Mouse (Mus musculus) lung, postnatal 25 days (tissue): ENCODE measurements around the gene 1700022I11Rik.

ENCODE experiments used
- DNase-seq: peaks from one replicate; pipeline ENCODE4 v3.0.0; 2022; ENCODE audit warnings: low spot score

1700022I11Rik gene

DNA sequence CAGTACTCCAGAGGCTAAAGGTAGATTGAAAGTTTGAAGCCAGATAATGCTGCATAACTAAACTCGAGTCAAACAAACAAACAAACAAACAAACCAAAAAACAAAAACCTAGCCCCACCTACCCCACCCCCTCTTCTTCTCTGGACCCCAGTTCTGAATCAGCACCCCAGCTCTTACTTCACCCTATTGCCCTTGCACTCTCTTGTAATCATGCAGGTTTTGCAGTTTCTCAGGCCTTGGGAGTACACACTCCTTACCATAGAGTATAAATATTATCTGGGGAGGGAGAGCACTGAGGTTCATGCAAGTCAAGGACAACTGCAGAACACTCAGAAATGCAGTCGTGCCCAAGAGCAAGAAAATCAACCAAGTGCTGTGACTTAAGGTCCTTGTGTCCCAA, 31.9 kb downstream of the 1700022I11Rik start:
- DNase-seq, result no peak

DNA sequence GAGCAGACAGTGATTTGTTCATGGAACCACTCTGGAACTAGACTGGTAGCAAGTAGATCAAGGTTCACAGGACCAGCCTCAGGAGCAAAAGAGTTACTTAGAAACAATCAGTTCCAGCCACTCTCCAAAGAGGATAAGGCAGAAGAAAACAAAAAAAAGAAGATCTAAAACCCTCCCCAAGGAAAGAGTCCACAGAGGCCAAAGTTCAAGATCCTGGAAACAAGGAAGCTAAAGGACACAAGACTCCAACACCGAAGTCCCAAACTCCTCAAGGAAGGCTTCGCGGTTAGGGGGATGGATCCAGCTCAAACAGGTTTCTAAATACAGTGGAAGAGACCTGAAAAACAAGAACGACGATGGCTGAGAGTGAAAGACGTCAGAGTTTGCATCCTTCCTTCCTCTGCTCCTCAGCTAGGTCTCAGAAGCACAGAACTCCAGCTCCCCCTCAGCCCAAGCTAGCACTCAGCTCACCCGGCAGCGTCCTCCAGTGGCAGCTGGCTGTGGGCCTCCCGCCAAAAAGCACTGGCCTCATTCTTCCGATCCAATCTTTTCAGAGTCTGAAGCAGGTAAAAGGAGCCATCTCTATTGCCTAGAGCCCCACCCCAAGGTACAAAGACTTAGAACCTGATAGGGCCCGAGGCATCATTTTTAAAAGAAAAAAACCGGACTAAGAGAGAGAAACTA, 33.5 kb downstream of the 1700022I11Rik start:
- DNase-seq, result no peak

DNA sequence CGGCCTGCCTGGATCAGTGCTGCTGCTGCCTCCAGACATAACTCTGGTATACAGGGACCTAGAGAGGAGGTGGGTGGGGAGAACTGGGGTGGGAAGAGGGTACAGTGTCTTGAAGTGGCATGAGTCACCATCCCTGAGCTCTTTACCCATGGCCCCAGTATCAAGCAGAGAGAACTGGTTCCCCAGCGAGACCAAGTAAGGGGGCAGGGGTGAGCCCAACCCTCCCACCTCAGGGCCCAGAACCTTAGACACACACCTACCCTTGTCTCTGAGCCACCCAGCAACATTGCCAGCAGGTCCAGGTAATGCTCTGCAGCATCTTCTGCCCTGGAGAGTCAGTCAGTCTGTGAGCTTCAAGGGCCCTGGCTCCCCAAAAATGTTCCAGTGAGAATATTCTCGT, 35.5 kb downstream of the 1700022I11Rik start:
- no peak for DNase-seq

DNA sequence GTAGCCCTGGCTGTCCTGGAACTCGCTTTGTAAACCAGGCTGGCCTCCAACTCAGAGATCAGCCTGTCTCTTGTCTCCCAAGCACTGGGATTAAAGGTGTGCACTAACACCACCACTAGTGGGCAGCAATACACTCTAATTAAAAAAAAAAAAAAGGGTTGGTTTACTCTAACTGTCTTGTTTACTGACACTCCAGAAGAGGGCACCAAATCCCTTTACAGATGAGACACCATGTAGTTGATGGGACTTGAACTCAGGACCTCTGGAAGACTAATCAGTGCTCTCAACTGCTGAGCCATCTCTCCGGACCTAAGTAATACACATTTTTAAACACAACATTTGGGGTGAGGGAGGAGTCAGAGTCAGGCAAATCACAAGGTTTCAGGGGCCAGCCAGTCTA, 36.4 kb downstream of the 1700022I11Rik start:
- peak; percentile 70 for DNase-seq

DNA sequence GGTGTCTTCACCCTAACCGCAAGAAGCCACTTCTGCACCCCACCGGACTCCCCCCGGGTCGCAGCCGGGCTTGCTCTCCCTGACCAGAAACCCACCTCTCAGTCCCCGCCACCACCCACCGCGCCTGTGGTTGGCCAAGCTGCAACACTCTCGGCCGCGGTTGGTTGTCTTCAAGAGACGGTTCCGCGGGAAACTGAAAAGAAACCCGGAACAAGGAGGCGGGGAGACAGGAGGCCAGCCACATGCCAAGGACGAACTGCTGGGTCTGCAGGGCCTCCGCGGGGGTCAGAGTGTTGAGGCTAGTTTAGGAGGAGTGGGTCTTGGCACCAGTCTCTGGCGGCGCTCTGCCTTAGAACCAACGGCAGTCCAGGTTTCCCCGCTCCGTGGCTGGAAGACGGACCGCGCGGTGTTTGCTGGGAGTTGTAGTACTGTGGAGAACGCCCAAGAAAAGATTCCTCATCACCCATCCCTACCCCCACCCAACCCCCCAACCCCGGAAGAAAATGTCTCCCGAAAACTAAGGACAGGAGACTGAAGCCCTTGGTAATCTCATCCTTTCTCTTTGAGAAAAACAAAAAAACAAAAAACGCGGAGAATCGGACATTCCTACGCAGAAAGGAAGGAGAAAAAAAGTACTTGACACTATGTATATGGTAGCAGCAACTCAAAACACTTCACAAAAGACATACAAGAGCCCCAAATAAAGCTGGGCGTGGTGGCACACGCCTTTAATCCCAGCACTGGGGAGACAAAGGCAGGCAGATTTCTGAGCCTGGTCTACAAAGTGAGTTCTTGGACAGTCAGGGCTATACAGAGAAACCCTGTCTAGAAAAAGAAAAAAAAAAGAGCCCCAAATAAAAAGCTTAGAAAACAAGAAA, 41.0 kb downstream of the 1700022I11Rik start, which contains the start of gene Fancg:
Fancg (minus strand) TSS at position 346 of the 878 bp plus-strand sequence.
- peak; percentile 83 for DNase-seq

DNA sequence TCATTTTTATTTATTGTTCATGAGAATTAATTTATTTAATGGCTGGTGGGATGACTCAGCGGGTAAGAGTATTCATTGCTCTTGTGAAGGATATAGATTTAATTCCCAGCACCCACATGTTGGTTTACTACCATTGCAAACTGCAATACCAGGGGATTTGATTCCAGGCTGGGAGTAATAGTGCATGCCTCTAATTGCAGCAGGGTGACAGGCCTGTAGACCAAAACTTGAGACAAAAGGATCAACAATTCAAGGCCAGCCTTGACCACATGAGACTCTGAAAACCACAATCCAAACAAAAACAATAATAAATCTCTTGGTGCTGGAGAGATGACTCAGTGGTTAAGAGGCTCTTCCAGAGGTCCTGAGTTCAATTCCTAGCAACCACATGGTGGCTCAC, 42.7 kb downstream of the 1700022I11Rik start:
- DNase-seq, result no peak

DNA sequence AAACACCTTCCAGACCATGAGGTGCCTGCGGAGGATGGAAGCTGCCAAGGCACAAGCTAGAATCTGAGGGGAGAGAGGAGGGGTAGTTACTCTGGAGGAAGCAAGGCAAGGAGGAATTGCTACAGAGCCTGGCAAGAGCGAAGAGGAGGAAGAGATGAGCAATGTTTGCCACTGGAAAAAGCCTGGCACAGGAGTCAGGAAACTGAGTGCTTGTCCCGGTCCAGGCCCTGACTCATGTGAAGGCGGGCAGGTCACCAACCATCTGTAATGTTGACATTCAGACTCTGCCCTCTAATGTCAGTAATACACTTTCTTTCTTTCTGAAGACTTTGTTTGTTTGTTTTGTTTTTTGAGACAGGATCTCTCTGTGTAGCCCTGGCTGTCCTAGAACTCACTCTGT, 48.8 kb downstream of the 1700022I11Rik start:
- DNase-seq, result no peak

DNA sequence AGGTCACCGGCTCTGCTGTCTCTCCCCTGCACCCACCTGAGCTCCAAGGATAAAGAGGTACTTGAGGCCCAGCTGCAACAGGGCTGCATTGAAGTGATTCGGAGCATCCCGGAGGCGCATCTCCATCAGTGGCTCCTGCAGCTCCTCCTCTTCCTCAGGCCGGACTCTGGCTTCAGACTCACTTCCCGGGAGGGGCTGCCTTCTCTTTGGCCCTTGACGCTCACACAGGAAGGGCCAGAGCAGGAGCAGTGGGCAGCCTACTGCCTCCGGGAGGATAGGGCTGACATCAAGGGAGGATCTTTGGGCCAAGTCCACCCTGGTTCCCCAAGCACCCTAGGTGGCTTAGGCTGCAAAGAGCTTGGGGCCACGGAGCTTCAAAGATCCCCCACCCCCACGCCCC, 49.8 kb downstream of the 1700022I11Rik start:
- no peak for DNase-seq

DNA sequence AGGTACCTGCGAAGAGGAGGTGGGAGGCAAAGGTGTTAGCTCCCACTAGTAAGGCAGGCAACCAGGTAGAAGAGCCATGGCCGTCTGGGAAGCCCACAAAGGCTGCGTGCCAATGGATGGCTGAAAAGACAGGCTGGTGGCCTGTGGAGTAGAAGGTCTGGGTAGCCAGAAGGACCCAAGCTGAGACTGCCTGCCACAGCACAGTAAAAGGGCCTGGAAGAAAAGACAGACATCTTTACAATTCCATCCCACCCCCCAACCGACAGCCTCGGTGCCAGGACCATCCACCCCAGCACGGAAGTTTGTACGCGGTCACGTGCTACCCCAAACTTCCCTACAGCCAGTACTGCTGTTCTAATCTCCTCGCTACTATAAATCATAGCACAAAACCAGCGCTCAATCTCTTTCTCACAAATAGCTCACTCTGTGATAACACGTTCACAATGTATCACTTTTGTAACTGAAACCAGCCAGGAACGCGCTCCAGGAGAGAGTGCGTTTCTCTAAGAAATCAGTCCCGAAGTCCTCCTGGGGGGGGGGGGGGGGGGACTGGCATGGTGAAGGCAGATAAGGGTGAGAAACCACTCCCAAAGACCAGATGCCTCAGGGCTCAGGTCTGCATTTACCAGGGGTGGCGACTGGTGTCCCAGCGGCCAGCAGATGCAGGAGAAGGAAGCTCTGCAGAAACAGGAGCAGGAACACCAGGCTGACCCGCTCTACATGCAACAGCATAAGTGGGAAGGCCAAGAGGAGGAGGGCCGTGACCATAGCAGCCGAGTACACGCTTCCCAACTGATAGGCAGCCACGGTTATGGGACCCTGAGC, 50.4 kb downstream of the 1700022I11Rik start:
- no peak for DNase-seq

DNA sequence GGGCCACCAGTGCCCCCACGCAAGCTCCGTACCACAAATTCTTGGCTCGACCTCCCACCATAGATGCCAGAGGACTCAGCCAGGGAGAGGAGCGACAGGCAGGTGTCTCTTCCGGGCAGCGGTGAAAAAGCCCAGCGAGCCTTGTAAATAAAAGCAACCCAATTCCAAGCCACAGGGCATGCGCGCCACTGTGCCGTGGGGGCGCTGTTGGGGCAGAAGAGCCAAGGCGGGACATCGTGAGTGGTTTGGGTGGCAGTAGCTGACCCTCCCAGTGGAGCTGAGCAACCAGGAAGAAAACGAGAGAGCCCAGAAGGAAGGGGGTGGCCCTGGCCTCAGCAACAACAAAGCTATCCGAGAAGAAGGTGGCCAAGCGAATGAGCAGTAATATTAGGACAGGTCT, 51.5 kb downstream of the 1700022I11Rik start:
- DNase-seq, result no peak

DNA sequence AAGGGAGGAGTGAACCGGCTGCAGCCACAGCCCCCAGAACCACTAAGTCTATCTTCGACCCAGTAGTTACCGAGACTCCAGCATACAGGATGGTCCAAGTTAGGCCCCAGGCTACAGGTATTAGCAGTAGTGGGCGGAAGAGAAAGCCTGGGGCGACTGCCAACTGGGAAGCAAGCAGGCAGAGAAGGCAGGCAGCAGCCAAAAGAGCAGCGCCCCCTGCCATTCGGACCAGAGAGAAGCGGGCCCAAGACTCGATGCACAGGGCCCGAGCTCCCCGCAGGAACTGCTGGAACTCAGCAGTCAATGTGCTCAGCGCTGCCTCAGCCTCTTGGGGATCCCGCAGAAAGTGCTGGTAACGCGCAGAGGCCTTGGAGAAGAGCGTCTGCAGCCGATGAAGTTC, 51.9 kb downstream of the 1700022I11Rik start:
- no peak for DNase-seq

DNA sequence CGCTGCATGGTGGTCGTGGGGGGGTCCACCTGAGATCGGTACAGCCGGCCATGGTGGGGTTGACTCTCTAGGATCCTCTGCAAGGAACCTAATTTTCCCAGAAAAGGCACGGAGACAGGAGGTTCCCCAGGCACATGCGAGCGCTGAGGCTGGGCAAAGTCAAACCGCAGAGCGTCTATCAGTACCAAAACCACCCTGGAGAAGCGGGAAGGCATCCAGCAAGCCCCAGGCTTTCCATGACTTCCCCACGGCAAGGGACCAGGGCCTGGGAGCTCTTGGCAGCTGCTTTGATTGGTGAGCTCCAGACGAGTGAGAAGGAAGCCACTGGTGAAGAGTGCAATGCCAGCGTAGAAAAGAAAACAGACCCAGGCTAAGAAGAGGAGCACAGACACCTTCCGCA, 55.3 kb downstream of the 1700022I11Rik start:
- DNase-seq, result no peak

DNA sequence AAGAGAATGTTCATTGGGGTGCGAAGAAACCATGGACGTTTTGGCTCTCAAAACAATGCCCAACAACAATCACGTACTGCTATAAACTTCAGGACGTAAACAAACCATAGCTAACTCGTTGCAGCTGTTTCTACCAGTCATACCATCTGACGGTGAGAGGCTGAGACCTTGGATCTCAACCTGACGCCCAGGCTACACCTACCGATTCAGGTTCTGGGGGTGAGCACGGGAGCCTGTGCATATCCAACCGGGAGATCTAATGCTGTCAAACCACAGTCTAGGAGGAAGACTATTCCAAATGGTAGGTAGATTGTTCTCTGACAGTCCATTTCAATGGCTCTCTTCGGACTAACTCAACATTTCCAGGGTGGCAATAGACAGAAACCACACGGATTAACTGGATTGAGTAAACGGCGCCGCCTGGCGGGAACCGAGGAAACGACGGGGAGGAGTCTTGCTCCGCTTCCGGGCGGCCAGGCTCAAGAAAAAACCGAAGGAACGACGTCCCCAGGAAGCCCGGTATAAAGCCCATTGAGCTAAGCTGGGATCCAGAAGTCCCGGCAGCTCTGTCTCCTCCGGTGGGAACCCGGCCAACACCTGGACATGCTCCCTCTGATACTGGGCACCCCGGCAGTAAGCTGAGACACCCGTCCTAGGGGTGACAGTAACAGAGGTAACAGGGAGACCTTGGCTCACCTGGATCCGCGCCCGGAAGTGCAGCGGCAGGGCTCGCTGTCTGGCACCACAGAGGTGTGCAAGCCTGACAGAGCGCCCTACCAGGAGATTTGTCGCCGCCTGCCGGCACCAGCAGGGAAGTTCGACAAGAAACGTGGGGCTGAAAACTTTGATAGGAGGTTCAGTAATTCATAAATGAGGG, 55.9 kb downstream of the 1700022I11Rik start, which contains the start of gene Pigo:
Pigo (minus strand) TSS at position 736 of the 877 bp plus-strand sequence.
- peak; percentile 93 for DNase-seq

DNA sequence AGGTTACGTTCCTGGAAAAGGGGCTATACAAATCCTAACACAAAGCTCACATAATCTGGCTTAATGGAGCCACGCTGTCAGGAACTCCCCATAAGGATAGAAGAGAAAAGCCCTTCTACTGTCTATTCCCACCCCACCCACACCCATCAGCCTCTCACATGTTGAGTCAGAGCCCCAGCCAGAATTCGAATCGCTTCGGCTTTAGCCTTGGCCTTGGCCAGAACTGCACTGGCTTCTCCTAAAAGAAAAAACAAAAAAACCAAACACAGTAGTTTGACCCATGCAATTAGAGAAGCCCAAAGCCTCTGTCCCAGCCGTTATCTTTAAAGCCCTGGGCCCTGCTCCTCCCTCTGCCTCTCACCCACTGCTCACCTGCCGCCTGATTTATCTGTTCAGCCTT, 59.7 kb downstream of the 1700022I11Rik start:
- no peak for DNase-seq

DNA sequence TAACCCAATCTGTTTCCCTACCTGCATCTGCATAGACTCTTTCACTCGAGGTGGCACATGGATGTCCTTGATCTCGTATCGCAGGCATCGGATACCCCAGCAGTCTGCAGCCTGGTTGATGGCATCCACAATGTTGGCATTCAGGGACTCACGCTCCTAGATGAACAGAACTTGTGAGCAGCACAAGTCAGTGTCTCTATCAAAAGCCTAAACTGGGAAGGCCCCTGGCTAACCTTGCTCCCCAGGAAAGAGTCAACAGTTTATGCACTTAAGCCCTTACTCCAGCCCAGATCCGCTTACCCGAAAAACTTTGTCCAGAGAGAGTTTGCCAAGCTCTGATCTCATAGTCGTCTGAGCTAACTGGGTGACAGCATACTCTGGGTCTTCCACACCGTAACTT, 60.3 kb downstream of the 1700022I11Rik start:
- DNase-seq, result no peak

DNA sequence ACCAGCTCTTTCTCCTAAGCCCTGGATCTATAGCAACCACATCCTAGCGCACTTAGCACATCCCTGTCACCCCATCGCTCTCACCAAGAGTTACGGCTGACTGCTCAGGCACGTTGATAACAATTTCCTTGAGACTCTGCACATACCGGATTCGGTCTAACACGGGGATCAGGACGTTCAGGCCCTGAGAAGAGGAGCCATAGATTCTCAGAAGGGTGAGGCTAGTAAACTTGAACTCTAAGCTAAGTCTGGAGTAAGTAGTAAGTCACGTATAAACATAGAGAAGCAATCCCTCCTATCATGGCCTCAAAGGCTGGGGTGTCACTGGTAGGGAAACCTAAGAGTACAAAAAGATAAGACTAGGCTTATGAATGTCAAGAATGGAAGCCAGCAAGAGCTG, 60.9 kb downstream of the 1700022I11Rik start:
- no peak for DNase-seq

DNA sequence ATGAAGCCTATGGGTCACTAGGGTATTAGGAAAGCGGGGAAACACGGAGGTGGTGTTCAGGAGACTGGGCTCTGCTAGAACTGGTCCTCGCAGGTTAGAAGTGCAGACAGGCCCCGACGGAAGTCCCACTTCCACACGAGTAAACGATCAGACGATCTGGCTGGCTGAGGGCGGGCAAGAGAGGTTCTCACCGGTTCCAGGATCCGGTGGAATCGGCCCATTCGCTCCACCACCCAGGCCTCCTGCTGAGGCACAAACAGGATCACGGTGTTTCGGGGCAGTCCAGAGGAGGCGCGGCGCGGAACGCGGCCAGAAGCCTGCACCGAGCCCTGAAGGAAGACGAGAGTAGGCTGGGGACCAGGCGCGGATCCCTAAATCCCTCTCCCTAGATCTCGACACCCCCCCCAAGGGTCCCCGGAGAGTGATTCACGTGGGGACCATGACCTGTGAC, 61.4 kb downstream of the 1700022I11Rik start:
- no peak for DNase-seq

DNA sequence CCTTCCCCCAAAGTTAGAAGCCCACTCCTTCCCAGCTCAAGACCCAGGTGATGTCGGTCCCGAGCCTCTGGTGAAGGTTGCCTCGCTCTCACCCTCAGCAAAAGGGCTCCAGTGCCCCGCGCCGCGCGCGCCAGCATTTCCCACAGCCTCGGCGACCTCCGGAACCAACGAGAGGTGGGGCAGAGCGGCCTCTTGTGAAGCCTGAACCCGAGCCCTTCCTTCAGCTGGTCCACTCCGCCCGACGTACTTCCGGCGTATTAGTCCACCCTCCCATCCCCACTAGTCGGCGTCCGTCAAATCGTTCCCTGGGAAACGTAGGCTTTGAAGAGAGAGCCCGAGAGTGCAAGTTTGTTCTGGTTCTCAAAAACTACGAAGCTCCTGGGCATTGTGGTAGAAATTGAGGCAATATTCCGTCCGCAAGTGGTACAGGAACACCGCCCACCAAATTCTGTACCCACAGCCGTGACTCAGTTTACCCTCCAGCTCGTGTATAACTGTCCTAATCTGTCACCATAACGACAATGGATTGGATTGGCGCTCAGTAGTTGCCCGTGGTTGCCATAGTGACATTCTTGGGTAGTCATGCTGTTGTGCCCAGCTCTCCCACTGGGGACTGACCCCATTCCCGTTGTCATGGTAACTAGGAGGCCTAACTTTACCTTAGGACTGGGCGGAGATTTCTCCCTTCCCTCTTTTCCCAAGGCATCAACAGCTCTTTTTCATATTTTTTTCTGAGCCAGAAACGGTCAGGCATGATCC, 62.0 kb downstream of the 1700022I11Rik start, which contains the start of gene Stoml2:
Stoml2 (minus strand) TSS at position 474 of the 759 bp plus-strand sequence.
- peak; percentile 94 for DNase-seq

DNA sequence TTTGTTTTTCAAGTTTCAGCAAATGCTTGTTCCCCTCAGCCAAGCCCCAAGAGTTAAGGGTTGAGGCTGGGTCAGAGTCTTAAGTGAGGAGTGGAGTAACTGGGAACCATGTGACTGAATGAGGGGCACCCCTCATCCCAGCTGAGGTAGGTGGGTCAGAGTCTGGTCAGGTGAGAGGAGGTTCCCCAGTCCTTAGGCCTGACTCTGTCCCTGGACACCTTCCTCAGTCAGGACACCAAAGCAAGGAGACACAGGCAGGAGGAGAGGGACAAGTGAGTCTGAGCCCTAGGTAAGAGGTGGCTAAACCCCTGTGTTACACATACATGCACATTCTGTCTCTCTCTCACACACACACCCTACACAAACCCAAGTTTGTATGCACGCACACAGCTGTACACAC, 63.1 kb downstream of the 1700022I11Rik start:
- no peak for DNase-seq
